Mouse (Mus musculus): ENCODE data around the gene Gm5168.
"Not testable (repeated sequence)": the region's sequence is repeated elsewhere in the genome, so short reads cannot be mapped to it uniquely, and the experiment has no call there.

The Gm5168 gene

GRCm38 (mm10) chrX:26050941-26051340 is at the start of gene Gm5168:
Gm5168 (minus strand) TSS chrX:26051041.
- not testable (repeated sequence) for DNase-seq (ENCODE audit: low spot score)

Measured in urinary bladder, postnatal 25 days (tissue).